Mouse (Mus musculus) brain, adult 2 months (tissue): ENCODE data around the gene Tfr2.
"Not testable (repeated sequence)": the region's sequence is repeated elsewhere in the genome, so short reads cannot be mapped to it uniquely, and the experiment has no call there.

Experiments
- DNase-seq: peaks from one replicate; pipeline ENCODE4 v3.0.0; 2011; ENCODE audit warnings: low read depth, low spot score

Gene Tfr2

GRCm38 (mm10) chr5:137583670-137584169 is 14.1 kb downstream of the Tfr2 start:
- peak; percentile 87 for DNase-seq

DNA sequence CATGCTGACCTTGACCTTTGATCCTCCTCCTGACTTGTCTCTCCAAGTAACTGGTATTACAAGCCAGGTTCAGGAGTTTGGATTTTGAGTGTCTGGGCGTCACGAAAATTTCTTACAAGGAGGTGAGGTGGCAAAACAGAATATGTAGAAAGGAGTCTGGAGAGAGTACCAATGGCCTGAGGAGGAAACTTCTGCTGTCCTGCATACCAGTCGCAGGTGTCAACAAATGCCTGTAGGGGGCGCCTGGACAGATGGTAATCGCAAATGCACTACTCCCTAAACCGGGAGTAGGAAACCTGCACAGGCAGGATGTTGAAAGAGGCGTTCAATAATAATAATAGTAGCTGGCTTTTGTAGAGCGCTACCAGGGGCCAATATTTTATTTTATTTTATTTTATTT is 15.3 kb downstream of the Tfr2 start:
- peak; percentile 85 for DNase-seq

DNA sequence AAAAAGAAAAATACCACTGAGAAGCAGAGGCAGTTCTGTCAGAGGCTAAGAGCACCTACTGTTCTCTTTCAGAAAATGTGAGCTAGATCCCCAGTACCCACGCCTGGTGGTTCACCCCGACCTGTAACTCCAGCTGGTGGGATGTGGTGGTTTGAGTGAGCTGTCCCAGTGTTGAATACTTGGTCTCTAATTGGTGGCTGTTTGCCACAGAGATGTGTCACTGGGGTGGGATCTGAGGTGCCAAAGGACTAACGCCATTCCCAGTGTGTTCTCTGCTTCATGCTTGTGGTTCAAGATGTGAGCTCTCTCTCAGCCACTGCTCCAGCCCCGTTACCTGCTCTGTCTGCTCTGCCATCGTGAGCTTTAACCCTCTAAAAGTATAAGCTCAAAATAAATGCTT is 20.9 kb downstream of the Tfr2 start:
- DNase-seq: no peak

- DNase-seq: no peak
Observed at GRCm38 (mm10) chr5:137595921-137596320, 26.3 kb downstream of the Tfr2 start.

- peak; percentile 41 for DNase-seq
Observed at GRCm38 (mm10) chr5:137596601-137597261, 27.1 kb downstream of the Tfr2 start.

DNA sequence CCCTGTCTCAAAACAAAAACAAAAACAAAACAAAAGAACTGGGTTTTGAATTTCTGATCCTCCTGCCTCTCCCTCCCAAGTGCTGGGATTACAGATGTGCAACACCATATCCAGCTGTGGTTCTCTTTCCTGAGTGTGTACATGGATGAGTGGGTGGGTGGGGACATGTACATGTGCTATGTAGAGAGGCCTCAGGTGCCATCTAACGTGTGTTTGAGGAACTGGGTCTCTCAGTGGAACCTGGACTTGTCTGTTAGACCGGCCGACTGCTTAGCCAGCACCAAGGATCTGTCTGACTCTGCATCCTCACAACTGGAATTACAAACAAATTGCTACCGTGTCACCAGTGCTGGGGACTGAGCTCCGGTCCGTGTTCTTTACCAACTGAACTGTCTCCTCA is 28.0 kb downstream of the Tfr2 start:
- DNase-seq: no peak

DNA sequence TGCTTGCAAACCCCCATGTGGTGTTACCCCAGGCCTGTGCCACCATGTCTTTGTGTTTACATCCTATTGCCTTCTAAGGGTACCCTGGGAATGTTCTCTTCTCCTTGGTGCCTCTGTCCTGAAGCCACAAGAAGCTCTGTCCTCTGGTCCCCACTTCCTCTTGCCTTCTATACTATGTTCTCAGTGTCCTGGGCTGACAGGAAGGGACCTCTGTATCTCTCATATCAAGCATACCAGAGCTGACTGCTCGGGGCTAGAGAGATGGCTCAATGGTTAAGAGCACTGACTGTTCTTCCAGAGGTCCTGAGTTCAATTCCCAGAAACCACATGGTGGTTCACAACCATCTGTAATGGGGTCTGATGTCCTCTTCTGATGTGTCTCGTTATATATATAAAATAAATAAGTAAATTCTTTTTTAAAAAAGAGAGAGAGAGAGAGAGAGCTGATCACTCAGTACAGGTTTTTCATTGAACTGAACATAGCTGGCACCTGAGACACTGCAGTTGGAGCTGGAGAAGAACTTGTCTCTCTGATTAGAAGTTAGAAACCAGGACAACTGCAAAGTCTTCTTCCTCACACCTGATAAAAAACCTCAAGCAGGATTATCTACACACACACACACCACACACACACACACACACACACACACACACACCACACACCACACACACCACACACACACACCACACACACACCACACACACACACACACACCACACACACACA is 28.6 kb downstream of the Tfr2 start:
- no peak for DNase-seq

GRCm38 (mm10) chr5:137599600-137599999 is 30.0 kb downstream of the Tfr2 start:
- peak; percentile 37 for DNase-seq

- no peak for DNase-seq
Observed at GRCm38 (mm10) chr5:137600281-137600618, 30.6 kb downstream of the Tfr2 start.

DNA sequence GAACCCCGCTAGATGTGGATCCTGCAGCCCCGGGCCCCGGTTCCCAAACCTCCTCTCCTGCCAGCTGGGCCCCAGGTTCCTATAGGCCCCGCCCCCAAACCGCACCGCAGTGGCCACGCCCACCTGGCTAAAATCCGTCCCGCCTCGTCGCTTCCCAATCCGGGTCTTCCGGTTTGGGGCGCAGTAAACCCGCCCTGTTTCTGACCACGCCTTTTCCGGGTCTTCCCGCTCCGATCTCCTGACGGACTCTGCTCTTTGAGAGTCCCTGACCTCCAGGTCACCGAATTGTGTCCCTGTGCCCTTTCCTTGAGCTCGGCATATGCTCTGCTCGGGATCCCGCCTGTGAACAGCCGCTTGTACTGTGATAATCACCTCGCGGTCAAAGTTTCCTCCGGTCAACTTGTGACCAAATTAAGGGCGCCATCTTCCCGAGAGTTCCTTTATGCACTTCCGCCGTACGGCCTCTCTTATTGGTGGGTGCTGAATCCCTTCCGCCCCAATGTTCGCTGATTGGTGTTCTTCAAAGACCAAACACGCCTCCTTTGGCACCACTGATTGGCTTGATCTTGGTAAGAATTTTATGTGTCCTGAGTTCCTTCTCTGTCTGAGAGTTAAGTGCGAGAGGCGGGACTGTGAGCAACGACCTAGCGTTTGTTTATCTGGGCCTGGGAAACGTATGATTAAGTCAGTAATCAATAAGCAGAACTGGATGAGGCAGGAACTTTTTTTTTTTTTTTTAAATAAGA is 31.2 kb downstream of the Tfr2 start, which contains the start of gene Mospd3:
TSS of gene Mospd3 (minus strand) at position 440 of the 746 bp plus-strand sequence.
- DNase-seq: peak; percentile 100

DNA sequence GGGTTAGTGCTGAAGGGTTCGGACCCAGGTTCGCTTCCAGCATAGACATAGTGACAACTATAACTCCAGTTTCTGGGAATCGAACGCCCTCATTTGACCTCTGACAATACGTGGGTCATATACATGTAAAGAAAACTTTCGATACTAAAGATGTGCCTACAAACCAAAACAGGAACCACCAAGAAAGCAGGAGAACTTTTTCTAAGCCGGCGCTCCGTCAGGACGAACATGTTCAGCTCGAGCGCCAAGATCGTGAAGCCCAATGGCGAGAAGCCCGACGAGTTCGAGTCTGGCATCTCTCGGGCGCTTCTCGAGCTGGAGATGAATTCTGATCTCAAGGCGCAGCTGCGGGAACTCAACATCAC is 31.7 kb downstream of the Tfr2 start:
- no peak for DNase-seq

DNA sequence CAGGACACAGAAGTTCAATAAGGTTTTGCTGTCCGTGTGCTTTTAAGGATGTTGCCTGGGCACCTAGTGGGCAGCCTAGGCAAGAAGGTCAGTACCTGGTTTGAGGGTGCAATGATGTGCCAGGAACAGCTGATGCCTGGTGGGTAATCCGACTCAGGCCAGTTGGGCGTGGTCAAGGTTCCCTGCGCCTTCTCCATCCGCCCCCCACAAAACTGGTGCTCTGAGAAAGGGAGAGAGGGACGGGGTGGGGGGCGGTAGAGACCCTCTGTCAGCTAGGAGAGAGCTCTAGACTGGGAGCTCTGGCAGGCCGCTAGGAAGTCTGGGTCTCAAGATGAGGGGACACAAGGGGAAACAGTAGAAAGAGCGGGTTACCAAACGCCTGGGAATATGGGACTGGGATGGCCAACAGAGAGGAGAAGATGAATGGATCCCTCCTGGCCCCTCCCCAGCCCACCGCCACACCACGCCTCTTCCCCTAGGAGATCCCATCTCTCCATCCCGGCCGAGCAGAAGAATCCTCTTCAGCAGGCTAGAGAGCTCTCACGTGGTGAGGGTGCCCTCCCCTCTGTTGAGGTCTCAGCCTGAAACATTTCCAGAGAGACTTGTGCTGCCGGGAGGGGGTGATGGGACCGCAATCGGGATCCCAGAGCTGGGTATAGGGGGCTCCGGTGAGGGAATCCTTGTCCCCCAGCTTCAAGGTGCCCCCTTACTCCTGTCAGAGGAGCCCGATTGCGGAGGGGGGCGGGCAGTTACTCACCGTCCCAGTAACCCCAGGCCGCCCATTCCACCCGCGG is 38.4 kb downstream of the Tfr2 start:
- DNase-seq: no peak

DNA sequence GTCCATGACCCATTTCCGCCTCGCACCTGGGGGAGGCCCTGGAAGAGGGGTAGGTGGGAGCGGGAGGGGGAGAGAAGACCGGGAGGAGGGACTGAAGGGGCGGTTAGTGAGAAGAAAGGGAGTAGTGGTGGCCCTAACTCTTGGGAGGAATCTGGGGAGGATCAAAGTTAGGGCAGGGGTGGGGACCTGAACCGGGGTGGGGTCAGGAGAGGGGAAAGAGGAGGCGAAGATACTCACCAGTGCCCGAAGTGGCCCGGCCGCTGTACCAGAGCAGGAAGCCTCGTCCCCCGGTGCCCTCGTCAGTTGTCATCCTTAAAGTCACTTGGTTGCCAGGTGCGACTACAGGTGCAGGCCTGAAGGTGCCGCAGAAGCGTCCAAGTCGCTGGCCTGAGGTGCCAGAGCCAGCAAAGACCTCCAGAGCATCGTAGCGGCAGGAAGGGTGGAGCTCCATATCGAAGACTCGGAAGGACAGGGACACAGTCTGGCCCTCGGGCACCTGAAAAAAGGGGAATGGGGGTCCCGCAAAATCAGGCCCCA is 39.1 kb downstream of the Tfr2 start:
- DNase-seq: no peak

GRCm38 (mm10) chr5:137609292-137609691 is 39.7 kb downstream of the Tfr2 start:
- DNase-seq: no peak

DNA sequence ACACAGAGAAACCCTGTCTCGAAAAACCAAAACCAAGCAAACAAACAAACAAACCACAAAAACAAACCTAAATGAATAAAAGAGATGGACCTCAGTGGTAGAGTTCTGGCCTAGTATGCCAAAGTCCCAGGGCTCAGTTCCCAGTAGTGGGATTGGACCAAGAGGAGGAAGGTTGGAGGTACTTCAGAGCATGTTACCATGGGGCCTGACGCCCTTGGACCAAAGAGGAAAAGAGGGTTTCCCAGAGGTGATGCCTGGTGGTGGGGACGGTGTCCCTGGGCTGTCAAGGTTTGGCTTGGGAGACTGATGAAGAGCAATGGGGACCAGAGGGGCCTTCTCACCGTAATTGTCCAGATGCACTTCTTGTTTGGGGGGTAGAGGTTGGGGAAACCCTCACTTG is 40.4 kb downstream of the Tfr2 start:
- DNase-seq: no peak

GRCm38 (mm10) chr5:137610548-137611244 is 41.1 kb downstream of the Tfr2 start:
- DNase-seq: no peak

DNA sequence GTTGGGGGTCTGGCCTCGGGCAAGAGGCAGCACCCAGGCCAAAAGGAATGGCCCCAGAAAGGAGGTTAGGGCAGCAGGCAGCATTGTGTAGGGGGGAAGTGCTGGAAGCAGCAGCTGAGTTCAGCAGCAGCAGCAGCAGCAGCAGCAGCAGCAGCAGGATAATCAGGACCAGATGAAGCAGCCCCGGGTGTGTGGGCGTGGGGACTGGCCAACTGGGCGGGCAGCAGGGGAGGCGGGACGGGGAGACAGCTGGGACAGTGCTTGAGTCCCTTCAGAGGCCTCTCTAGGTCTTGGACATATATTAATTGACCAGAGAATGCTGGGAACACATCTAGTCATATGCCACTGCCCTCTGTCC is 41.6 kb downstream of the Tfr2 start:
- DNase-seq: no peak

DNA sequence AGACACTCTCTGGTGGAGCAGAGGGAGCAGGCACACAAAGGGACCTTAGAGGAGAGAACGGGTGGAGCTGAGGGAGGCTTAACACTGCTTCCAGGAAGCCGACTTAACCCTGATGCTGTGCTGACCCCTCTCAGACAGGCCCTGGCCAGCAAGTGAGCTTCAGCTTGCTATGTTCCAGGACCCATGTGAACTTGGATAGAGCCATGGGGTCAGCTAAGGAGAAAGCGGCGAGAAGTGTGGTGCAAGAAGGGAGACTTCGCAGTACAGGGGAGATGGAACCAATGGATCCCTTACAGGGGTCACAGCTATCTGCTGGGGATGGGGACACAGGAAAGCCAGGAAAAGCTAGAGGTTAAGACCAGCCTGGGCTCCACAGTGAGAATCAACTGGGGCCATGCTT is 43.4 kb downstream of the Tfr2 start:
- no peak for DNase-seq

DNA sequence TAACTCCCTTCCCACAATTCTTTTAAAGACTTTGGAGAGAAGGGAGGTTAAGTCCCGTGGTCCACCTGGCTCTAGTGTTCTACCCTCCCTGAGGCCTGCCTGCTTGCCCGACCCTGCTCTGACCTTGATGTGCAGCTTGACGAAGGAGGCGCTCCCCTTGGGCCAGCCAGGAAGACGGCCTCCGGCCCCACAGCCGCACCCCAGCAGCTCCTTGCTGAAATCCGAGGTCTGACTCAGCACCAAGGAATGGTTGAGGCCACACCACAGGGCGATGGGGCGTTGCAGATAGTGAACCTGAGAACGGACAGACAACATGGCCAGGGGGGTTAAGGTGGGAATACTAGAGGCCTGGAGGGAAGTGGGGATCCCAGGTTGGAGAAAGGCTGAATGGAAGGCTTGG is 43.9 kb downstream of the Tfr2 start, which contains the start of gene Pcolce:
TSS of gene Pcolce (minus strand) at position 235 of the 400 bp plus-strand sequence.
- no peak for DNase-seq

- not testable (repeated sequence) for DNase-seq
Observed at GRCm38 (mm10) chr5:137614921-137615320, 45.3 kb downstream of the Tfr2 start.

DNA sequence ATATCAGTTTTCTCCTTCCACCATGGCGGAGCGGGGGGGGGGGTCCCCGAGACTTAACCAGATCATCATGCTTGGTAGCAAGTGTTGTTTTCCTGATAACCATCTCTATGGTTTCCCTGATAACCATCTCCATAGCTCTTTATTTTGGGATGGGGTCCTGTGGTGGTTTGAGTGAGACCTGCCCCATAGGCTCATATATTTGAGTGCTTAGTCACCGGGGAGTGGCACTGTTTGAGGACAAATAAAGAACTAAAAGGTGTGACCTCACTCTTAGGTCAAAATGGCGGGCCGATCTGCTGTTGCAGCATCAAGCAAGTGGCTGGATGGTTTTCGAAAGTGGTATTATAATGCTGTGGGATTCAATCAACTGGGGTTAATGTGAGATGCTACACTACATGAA is 45.7 kb downstream of the Tfr2 start:
- no peak for DNase-seq
